Mouse (Mus musculus) heart, postnatal 0 days (tissue): ENCODE data around the gene Hist1h2bn.

Experiments
- CTCF ChIP-seq: IDR thresholded peaks from 2 replicates; pipeline ENCODE4 v1.5.1; 2016; ENCODE audit warnings: antibody characterized with exemption, control low read depth, low read depth
- EP300 ChIP-seq: IDR thresholded peaks from 2 replicates; pipeline ENCODE4 v1.6.1; 2016; ENCODE audit warnings: antibody characterized with exemption, low read depth

DNA sequence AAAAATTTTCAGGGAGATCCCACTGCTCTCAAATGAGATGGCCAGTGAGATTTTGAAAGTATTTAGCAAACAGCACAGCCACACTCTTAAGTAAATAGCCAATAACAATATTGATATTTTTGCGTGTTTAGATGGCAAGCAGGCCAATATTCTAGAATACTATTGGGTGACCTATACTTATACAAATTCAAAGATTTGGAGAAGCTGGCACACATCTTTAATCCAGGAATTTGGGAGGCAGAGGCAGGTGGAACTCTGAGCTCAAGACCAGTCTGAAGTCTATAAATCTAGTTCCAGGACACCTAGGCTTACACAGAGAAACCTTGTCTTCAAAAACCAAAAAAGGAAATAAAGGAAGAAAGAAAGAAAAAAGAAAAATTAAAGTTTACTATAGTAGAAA lies 27.7 kb downstream of the Hist1h2bn start:
- TF ChIP-seq CTCF (no peak), EP300 (no peak)
